Mouse (Mus musculus): Measurements from ENCODE around the gene Anapc1. TPM values are rescaled to one million over a fixed set of nuclear protein-coding genes. Genes with fewer than 3 reads are reported as not detected.
A peak's percentile ranks its signal among the peaks of the same experiment; 100 is the strongest.

Anapc1 gene
- polyA plus RNA-seq, 1 experiment from 2014 or later, result 69.8 TPM

- 34% methylated on average over 2 of the region's 2 CpGs for WGBS
These were observed 85.7 kb downstream of the Anapc1 start for GRCm38 (mm10) chr2:128601534-128601933.

GRCm38 (mm10) chr2:128592301-128592700, 94.9 kb downstream of the Anapc1 start:
- H3K27ac ChIP-seq, result no peak overlapping the region
- 91% methylated on average over 7 of the region's 7 CpGs for WGBS
- H3K9me3 ChIP-seq, result no peaks in the 10 kb centered on the region
- H3K27me3 ChIP-seq (replicated peaks), result no peaks in the 10 kb centered on the region
- no peak overlapping the region for H3K4me2 ChIP-seq (replicated peaks)
- no peak overlapping the region for H3K9ac ChIP-seq
- ATAC-seq (ENCODE audit: low FRiP score, low read depth), result no peak
- H3K4me3 ChIP-seq, result no peak overlapping the region
- H3K36me3 ChIP-seq, result no peaks in the 10 kb centered on the region
- H3K4me1 ChIP-seq, result no peaks in the 10 kb centered on the region

More at GRCm38 (mm10) chr2:128601534-128601933, 85.7 kb downstream of the Anapc1 start:
- Histone ChIP-seq H3K4me3 (no peak overlapping the region), H3K36me3 (no peaks in the 10 kb centered on the region), H3K27ac (no peak overlapping the region), H3K4me2 (replicated peaks) (no peak overlapping the region), H3K9ac (no peak overlapping the region), H3K9me3 (no peaks in the 10 kb centered on the region), H3K4me1 (no peaks in the 10 kb centered on the region), H3K27me3 (replicated peaks) (no peaks in the 10 kb centered on the region)
- ATAC-seq (ENCODE audit: low FRiP score, low read depth), result no peak

DNA sequence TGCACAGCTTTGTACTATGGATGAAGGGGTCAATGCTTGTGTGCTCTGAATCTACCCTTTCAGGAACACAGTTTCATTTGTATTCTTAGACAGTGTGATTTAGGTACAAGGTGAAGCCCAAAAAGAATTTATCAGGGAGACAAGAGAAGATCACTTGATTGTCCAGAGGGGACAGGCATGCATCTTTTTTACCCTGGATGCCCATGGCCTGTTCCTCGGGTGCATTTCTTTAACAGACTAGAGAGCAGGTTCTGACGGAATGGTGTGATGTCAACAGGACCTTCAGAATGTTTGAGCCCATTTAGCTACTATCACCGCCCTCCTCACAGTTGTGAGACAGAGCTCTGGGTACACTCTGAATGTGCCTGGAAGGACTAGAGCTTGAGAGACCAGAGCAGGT, 96.3 kb downstream of the Anapc1 start, which contains the start of gene Spdye4c:
Spdye4c (plus strand) TSS at position 301 of the 400 bp plus-strand sequence.
- Histone ChIP-seq H3K36me3 (no peaks in the 10 kb centered on the region), H3K4me3 (no peak within 1 kb of the TSS), H3K4me2 (replicated peaks) (no peak within 1 kb of the TSS), H3K27me3 (replicated peaks) (no peaks in the 10 kb centered on the region), H3K27ac (no peak within 1 kb of the TSS), H3K4me1 (no peaks in the 10 kb centered on the region), H3K9ac (no peak within 1 kb of the TSS), H3K9me3 (no peaks in the 10 kb centered on the region)
- WGBS, result 90% methylated on average over 3 of the region's 3 CpGs
- ATAC-seq (ENCODE audit: low FRiP score, low read depth), result no peak

DNA sequence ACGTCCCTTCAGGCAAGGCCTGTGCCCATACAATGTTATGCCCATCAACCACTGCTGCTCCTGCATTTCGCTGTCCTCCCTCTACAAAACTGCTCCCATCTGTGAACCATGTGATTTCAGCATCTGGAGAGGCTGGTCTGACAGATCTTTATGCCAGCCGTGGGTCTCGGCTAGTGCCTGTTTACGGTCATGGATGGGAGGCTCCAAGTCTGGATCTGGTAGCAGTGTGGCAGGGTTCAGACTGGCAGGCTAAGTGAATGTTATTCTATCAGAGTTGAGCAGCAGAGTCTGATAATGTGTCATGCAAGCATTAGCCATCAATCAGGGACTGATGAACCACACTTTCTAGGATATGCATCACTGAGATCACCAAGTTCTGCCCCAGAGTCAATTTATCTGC, 104.3 kb downstream of the Anapc1 start:
- H3K27ac ChIP-seq, result no peak overlapping the region
- no peak overlapping the region for H3K4me3 ChIP-seq
- 68% methylated on average over 5 of the region's 5 CpGs for WGBS
- no peak overlapping the region for H3K9ac ChIP-seq
- H3K27me3 ChIP-seq (replicated peaks), result no peaks in the 10 kb centered on the region
- H3K4me1 ChIP-seq, result no peaks in the 10 kb centered on the region
- H3K4me2 ChIP-seq (replicated peaks), result no peak overlapping the region
- H3K9me3 ChIP-seq, result no peaks in the 10 kb centered on the region
- H3K36me3 ChIP-seq, result no peaks in the 10 kb centered on the region
- no peak for ATAC-seq (ENCODE audit: low FRiP score, low read depth)

DNA sequence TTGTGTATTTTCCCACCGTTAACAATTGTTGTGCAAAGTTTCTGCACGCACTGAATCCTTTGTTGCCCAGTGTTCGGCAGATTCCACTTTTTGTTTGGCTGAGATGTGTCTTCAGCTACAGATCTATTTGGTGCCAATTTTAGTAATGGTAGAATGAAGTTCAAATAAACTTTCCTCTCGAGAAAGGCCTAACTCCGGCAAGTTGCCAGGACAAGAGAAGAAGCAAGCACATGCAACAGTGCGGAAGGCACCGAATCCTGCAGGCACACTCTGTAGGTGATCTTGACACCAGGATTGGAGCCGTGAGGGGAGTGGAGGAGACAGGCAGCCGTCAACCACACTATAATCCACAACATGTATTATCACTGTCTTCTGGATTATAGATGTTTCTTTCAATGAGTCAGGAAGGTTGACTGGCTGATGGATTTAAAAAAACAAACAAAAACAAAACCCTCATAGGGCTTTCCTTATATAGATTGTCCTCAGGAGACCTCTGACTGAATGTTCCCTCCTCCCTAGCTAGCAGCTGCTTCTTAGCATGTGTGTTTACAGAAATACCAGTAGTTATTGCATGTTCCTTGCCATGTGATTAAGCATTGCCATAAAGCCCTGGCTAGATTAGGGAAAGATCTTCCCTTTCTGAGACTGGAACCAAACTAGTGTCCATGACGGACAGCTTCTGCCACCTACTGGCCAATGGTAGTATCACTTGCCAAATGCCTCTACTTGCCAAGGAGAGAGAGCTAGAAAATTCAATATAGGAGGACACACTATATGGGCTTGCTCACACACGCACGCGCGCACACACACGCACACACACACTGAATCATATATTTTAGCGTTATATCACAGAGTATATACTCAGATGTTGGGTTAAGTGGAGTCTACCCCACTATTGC, 114.2 kb downstream of the Anapc1 start:
- Histone ChIP-seq H3K27ac (no peak overlapping the region), H3K9ac (no peak overlapping the region), H3K36me3 (no peaks in the 10 kb centered on the region), H3K4me1 (no peaks in the 10 kb centered on the region), H3K27me3 (replicated peaks) (no peaks in the 10 kb centered on the region), H3K4me3 (no peak overlapping the region), H3K9me3 (no peaks in the 10 kb centered on the region), H3K4me2 (replicated peaks) (no peak overlapping the region)
- ATAC-seq (ENCODE audit: low FRiP score, low read depth), result peak; percentile 37; the same call in 1 of the 2 replicates
- 54% methylated on average over 16 of the region's 16 CpGs for whole genome bisulfite sequencing

DNA sequence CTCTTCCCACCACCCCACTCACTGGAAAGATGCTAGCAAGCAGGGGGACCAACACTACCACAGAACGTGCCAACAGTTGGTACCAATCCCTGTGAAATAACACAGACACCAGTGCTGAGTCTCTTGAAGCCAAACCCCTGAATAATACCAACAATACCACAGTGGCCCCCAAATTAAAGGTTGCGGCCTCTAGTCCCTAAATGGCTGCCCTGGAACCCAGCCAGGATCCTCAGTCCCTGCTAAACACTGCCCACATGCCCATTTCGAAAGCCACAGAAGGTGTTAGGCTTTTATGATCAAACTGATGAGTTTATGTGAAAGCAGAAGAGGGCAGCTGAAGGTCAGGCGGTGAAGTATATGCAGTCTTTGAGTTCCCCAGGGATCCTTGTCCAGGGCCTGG, 116.2 kb downstream of the Anapc1 start:
- H3K9ac ChIP-seq, result no peak overlapping the region
- 75% methylated on average over 4 of the region's 4 CpGs for WGBS
- H3K4me2 ChIP-seq (replicated peaks), result no peak overlapping the region
- H3K4me3 ChIP-seq, result no peak overlapping the region
- no peaks in the 10 kb centered on the region for H3K27me3 ChIP-seq (replicated peaks)
- no peaks in the 10 kb centered on the region for H3K4me1 ChIP-seq
- no peak for ATAC-seq (ENCODE audit: low FRiP score, low read depth)
- no peak overlapping the region for H3K27ac ChIP-seq
- no peaks in the 10 kb centered on the region for H3K9me3 ChIP-seq
- no peaks in the 10 kb centered on the region for H3K36me3 ChIP-seq

- H3K36me3 ChIP-seq, result no peaks in the 10 kb centered on the region
- no peaks in the 10 kb centered on the region for H3K4me1 ChIP-seq
- no peak overlapping the region for H3K27ac ChIP-seq
- no peak overlapping the region for H3K4me2 ChIP-seq (replicated peaks)
- ATAC-seq (ENCODE audit: low FRiP score, low read depth), result no peak
- no peaks in the 10 kb centered on the region for H3K9me3 ChIP-seq
- no peak overlapping the region for H3K9ac ChIP-seq
- no peak overlapping the region for H3K4me3 ChIP-seq
- 47% methylated on average over 4 of the region's 4 CpGs for WGBS
- H3K27me3 ChIP-seq (replicated peaks), result no peaks in the 10 kb centered on the region
These were observed 118.7 kb downstream of the Anapc1 start for GRCm38 (mm10) chr2:128568490-128568889.

GRCm38 (mm10) chr2:128568018-128568417, 119.2 kb downstream of the Anapc1 start:
- Histone ChIP-seq H3K4me1 (no peaks in the 10 kb centered on the region), H3K9me3 (no peaks in the 10 kb centered on the region), H3K4me3 (no peak overlapping the region), H3K4me2 (replicated peaks) (no peak overlapping the region), H3K9ac (no peak overlapping the region), H3K27me3 (replicated peaks) (no peaks in the 10 kb centered on the region), H3K27ac (no peak overlapping the region), H3K36me3 (no peaks in the 10 kb centered on the region)
- no peak for ATAC-seq (ENCODE audit: low FRiP score, low read depth)
- 76% methylated on average over 6 of the region's 6 CpGs for WGBS

- Histone ChIP-seq H3K27ac (no peak overlapping the region), H3K27me3 (replicated peaks) (no peaks in the 10 kb centered on the region), H3K4me1 (no peaks in the 10 kb centered on the region), H3K4me3 (no peak overlapping the region), H3K36me3 (no peaks in the 10 kb centered on the region), H3K9me3 (no peaks in the 10 kb centered on the region), H3K9ac (no peak overlapping the region), H3K4me2 (replicated peaks) (no peak overlapping the region)
- no peak for ATAC-seq (ENCODE audit: low FRiP score, low read depth)
- 67% methylated on average over 10 of the region's 10 CpGs for WGBS
These were observed 120.7 kb downstream of the Anapc1 start for GRCm38 (mm10) chr2:128566304-128567147.

DNA sequence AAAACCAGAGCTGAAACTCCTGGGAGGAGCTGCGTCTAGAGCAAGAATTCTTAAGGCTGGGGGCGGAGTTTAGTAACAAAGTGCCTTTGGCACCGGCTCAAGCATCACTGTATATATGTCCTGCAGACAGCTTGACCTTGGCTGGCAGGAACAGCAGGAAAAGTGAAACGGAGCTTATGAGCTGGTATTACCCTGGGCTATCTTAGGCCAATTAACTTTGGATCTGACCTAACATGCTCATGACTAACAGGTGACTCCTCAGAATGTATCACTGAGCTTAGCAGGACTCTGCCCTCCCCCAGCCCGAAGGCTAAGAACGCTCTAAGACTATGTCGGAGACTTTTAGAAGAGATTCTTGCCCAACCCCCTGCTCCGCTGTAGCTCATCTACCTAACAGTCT, 121.3 kb downstream of the Anapc1 start:
- Histone ChIP-seq H3K36me3 (no peaks in the 10 kb centered on the region), H3K4me1 (no peaks in the 10 kb centered on the region), H3K9me3 (no peaks in the 10 kb centered on the region), H3K4me3 (no peak overlapping the region), H3K27me3 (replicated peaks) (no peaks in the 10 kb centered on the region), H3K4me2 (replicated peaks) (no peak overlapping the region), H3K9ac (no peak overlapping the region), H3K27ac (no peak overlapping the region)
- WGBS, result 64% methylated on average over 8 of the region's 8 CpGs
- ATAC-seq (ENCODE audit: low FRiP score, low read depth), result no peak

- Histone ChIP-seq H3K4me2 (replicated peaks) (no peak overlapping the region), H3K4me3 (no peak overlapping the region), H3K9me3 (no peaks in the 10 kb centered on the region), H3K36me3 (no peaks in the 10 kb centered on the region), H3K27me3 (replicated peaks) (no peaks in the 10 kb centered on the region), H3K27ac (no peak overlapping the region), H3K9ac (no peak overlapping the region), H3K4me1 (no peaks in the 10 kb centered on the region)
- WGBS, result 84% methylated on average over 3 of the region's 3 CpGs
- ATAC-seq (ENCODE audit: low FRiP score, low read depth), result no peak
These were observed 123.0 kb downstream of the Anapc1 start for GRCm38 (mm10) chr2:128564195-128564594.

Data from neural tube, embryonic 12.5 days (tissue).